Mouse (Mus musculus) spleen, adult 2 months (tissue): ENCODE measurements around the gene Cox19.

ENCODE experiments used
- CTCF ChIP-seq: fragments of 200-500 bp; IDR thresholded peaks from 2 replicates; pipeline ENCODE4 v1.5.1; 2011; ENCODE audit warnings: mild to moderate bottlenecking, inconsistent platforms; ENCODE audit not compliant: insufficient read depth, insufficient read length, insufficient replicate concordance; ENCODE audit errors: extremely low read depth
- POLR2A ChIP-seq: fragments of 200-500 bp; IDR thresholded peaks from 2 replicates; pipeline ENCODE4 v1.6.1; 2011; ENCODE audit warnings: low read depth, low read length, inconsistent platforms

GRCm38 (mm10) chr5:139368638-139369320 lies 17.6 kb upstream of the Cox19 start:
- TF ChIP-seq CTCF = no peak
- no peak for TF ChIP-seq POLR2A
